ENCODE assay signal across 8 mouse cellular contexts in genomic region chr11:62457241-62457890, GRCm38 (mm10). TPM values are rescaled to one million over a fixed set of nuclear protein-coding genes. Genes with fewer than 3 reads are reported as not detected.
A peak's percentile ranks its signal among the peaks of the same experiment; 100 is the strongest.
DNase-seq lines count a peak whose midpoint lies in the region; ATAC-seq and TF ChIP-seq lines count a peak whose summit lies in the region.

No protein-coding gene starts in this region.

- ATAC-seq in activated CD4-positive, CD25-positive, alpha-beta regulatory T cell, adult 4 months, result peak; percentile 92
- ATAC-seq in megakaryocyte, adult 5-6 weeks (ENCODE audit: poor library complexity, severe bottlenecking), result peak; percentile 94

- H3K27ac ChIP-seq in cortical plate, adult 2 months (ENCODE audit: insufficient read depth, low read length), result peak overlapping the region; percentile 97

- DNase-seq in gastrocnemius, adult 8-10 months (ENCODE audit: low spot score in 2 of 2), result peak; percentile 68 to 78
- DNase-seq in induced T-regulatory cell, adult 2 months (ENCODE audit: low read depth), result peak; percentile 95
- DNase-seq in left cerebral cortex, adult 8-10 months (ENCODE audit: low spot score in 2 of 2), result peak; percentile 69 to 77
- peak; percentile 92 for DNase-seq in right cerebral cortex, adult 18-20 months
- DNase-seq in urinary bladder, adult 2 months (ENCODE audit: low spot score), result peak; percentile 90

- TF ChIP-seq CTCF in cortical plate, adult 2 months (IDR thresholded peaks at IDR 0.05; ENCODE audit: extremely low read depth, insufficient read depth, low read length), result no peak

- peak; percentile 85 for TF ChIP-seq POLR2A in cortical plate, adult 2 months (IDR thresholded peaks at IDR 0.05; ENCODE audit: extremely low read depth, insufficient read depth, low read length)

- no peaks in the 10 kb centered on the region for H3K4me1 ChIP-seq in cortical plate, adult 2 months (ENCODE audit: control insufficient read depth, insufficient read depth, low read length)

- H3K4me3 ChIP-seq in cortical plate, adult 2 months (ENCODE audit: insufficient read depth, low read length), result peak overlapping the region; percentile 99

RNA-seq across cellular contexts. Expression of gene Pigl, which starts 0.9 kb away (rescaled TPM):
- 1 to 10 TPM; 6.8 to 9.9 TPM for polyA plus RNA-seq in activated CD4-positive, CD25-positive, alpha-beta regulatory T cell, adult 4 months (2017; shearing (Covaris generic))
- polyA plus RNA-seq in cortical plate, adult 2 months (2012; rRNA removed), result 8.9 and 9.1 TPM in 2 replicates
- total RNA-seq in gastrocnemius, adult 8-10 months (2022), result 1 to 10 TPM; 1.6 to 1.9 (median 1.8) TPM
- total RNA-seq in left cerebral cortex, adult 8-10 months (2022), result 1 to 10 TPM; 4.7 to 6.6 (median 5.9) TPM
- 5.7 and 9.2 TPM in 2 replicates for total RNA-seq in megakaryocyte, adult 5-6 weeks (2015)
- total RNA-seq in megakaryocyte, adult 5-6 weeks (2017), result 1.7 and 2.5 TPM in 2 replicates
- 8.7 and 9.4 TPM in 2 replicates for polyA plus RNA-seq in urinary bladder, adult 2 months (2012; rRNA removed)

RNA-seq across cellular contexts. Expression of gene Ncor1, which starts 1.0 kb away (rescaled TPM):
- 100 to 1,000 TPM; 162 to 188 TPM for polyA plus RNA-seq in activated CD4-positive, CD25-positive, alpha-beta regulatory T cell, adult 4 months (2017; shearing (Covaris generic))
- polyA plus RNA-seq in cortical plate, adult 2 months (2012; rRNA removed), result 129 and 139 TPM in 2 replicates
- 100 to 1,000 TPM; 114 to 145 (median 126) TPM for total RNA-seq in gastrocnemius, adult 8-10 months (2022)
- 100 to 1,000 TPM; 238 to 310 (median 267) TPM for total RNA-seq in left cerebral cortex, adult 8-10 months (2022)
- 275 and 280 TPM in 2 replicates for total RNA-seq in megakaryocyte, adult 5-6 weeks (2015)
- 213 and 290 TPM in 2 replicates for total RNA-seq in megakaryocyte, adult 5-6 weeks (2017)
- 76.2 and 109 TPM in 2 replicates for polyA plus RNA-seq in urinary bladder, adult 2 months (2012; rRNA removed)

Comparison
In these comparisons a context has a peak if more than half of its experiments do, and no peak if none do; other contexts are left out.
1. Peak in every context shown above with its lines: DNase-seq, ATAC-seq, H3K4me3 ChIP-seq and H3K27ac ChIP-seq.